Mouse (Mus musculus): ENCODE data around the gene Soga3.

- TF ChIP-seq CTCF (IDR thresholded peaks at IDR 0.05; ENCODE audit: low read depth, low read length) (no peak), POLR2A (IDR thresholded peaks at IDR 0.05; ENCODE audit: borderline replicate concordance, low read depth, low read length) (no peak)
Measured at GRCm38 (mm10) chr10:29175656-29176055, 32.0 kb downstream of the Soga3 start.

All from bone marrow macrophage, adult 2 months (primary cell).